In genomic region chr7:100608130-100608741, GRCm38 (mm10) we compare ENCODE assay signal across 8 mouse cellular contexts. TPM values are rescaled to one million over a fixed set of nuclear protein-coding genes. Genes with fewer than 3 reads are reported as not detected.
DNase-seq lines count a peak whose midpoint lies in the region; ATAC-seq and TF ChIP-seq lines count a peak whose summit lies in the region.

Gene Mrpl48 (minus strand): TSS chr7:100608301.

- H3K4me3 ChIP-seq in heart, embryonic 12.5 days = peak within 1 kb of the TSS; percentile 97
- H3K4me3 ChIP-seq in kidney, embryonic 16.5 days (ENCODE audit: low read length) = peak within 1 kb of the TSS; percentile 100
- peak within 1 kb of the TSS; percentile 93 for H3K4me3 ChIP-seq in liver, adult 2 months (ENCODE audit: insufficient read depth, low read depth, low read length)
- H3K4me3 ChIP-seq in midbrain, postnatal 0 days (ENCODE audit: low read depth, low read length) = peak within 1 kb of the TSS; percentile 99
- peak within 1 kb of the TSS; percentile 98 for H3K4me3 ChIP-seq in stomach, embryonic 14.5 days (ENCODE audit: low read depth, low read length)

- no peaks in the 10 kb centered on the region for H3K9me3 ChIP-seq in heart, embryonic 12.5 days (replicated peaks)
- H3K9me3 ChIP-seq in kidney, embryonic 16.5 days (ENCODE audit: low read length) = no peaks in the 10 kb centered on the region
- H3K9me3 ChIP-seq in midbrain, postnatal 0 days (ENCODE audit: low read length) = no peaks in the 10 kb centered on the region
- no peaks in the 10 kb centered on the region for H3K9me3 ChIP-seq in stomach, embryonic 14.5 days (ENCODE audit: control insufficient read depth, low read depth, low read length)

- DNase-seq in brain, embryonic 14.5 days (ENCODE audit: low read depth) = peak; percentile 63
- DNase-seq in liver, adult 2 months (ENCODE audit: extremely low read depth, low read depth, low spot score) = no peak
- peak; percentile 45 for DNase-seq in midbrain, postnatal 0 days (ENCODE audit: low spot score)

- under 1% methylated on average over 43 of the region's 43 CpGs for WGBS in heart, embryonic 12.5 days
- under 1% methylated on average over 34 of the region's 43 CpGs for WGBS in kidney, embryonic 16.5 days
- whole genome bisulfite sequencing in liver, adult 2 months = under 1% methylated on average over 42 of the region's 43 CpGs
- under 1% methylated on average over 31 of the region's 43 CpGs for WGBS in midbrain, postnatal 0 days
- under 1% methylated on average over 35 of the region's 43 CpGs for WGBS in stomach, embryonic 14.5 days

- peak within 1 kb of the TSS; percentile 99 for H3K9ac ChIP-seq in heart, embryonic 12.5 days
- peak within 1 kb of the TSS; percentile 98 for H3K9ac ChIP-seq in kidney, embryonic 16.5 days (replicated peaks; ENCODE audit: low read length)
- H3K9ac ChIP-seq in liver, adult 2 months (ENCODE audit: low read depth, low read length) = peak within 1 kb of the TSS; percentile 99
- H3K9ac ChIP-seq in midbrain, postnatal 0 days (replicated peaks; ENCODE audit: low read length, poor library complexity, severe bottlenecking) = peak within 1 kb of the TSS; percentile 100
- peak within 1 kb of the TSS; percentile 99 for H3K9ac ChIP-seq in stomach, embryonic 14.5 days (replicated peaks; ENCODE audit: low read depth, low read length)

- H3K27me3 ChIP-seq in heart, embryonic 12.5 days (replicated peaks) = no peaks in the 10 kb centered on the region
- H3K27me3 ChIP-seq in kidney, embryonic 16.5 days (ENCODE audit: insufficient read depth, low read length) = no peaks in the 10 kb centered on the region
- no peaks in the 10 kb centered on the region for H3K27me3 ChIP-seq in liver, adult 2 months (ENCODE audit: control insufficient read depth, insufficient read depth, low read length)
- no peaks in the 10 kb centered on the region for H3K27me3 ChIP-seq in midbrain, postnatal 0 days (ENCODE audit: insufficient read depth, low read length)
- no peaks in the 10 kb centered on the region for H3K27me3 ChIP-seq in stomach, embryonic 14.5 days (ENCODE audit: control insufficient read depth, insufficient read depth, low read length)

- no peaks in the 10 kb centered on the region for H3K36me3 ChIP-seq in heart, embryonic 12.5 days
- H3K36me3 ChIP-seq in kidney, embryonic 16.5 days (ENCODE audit: insufficient read depth, low read length) = no peaks in the 10 kb centered on the region
- no peaks in the 10 kb centered on the region for H3K36me3 ChIP-seq in liver, adult 2 months (ENCODE audit: control insufficient read depth, insufficient read depth, low read length)
- no peaks in the 10 kb centered on the region for H3K36me3 ChIP-seq in midbrain, postnatal 0 days (ENCODE audit: insufficient read depth, low read length)
- H3K36me3 ChIP-seq in stomach, embryonic 14.5 days (ENCODE audit: control insufficient read depth, insufficient read depth, low read length) = no peaks in the 10 kb centered on the region

- H3K79me2 ChIP-seq in liver, adult 2 months (ENCODE audit: control insufficient read depth, insufficient read depth, low read length) = peaks cover 17% of the 10 kb centered on the region

- H3K4me1 ChIP-seq in heart, embryonic 12.5 days (replicated peaks) = peaks cover 10% of the 10 kb centered on the region; the same call in 1 of the 2 replicates
- H3K4me1 ChIP-seq in kidney, embryonic 16.5 days (ENCODE audit: insufficient read depth, low read length) = peaks cover 13% of the 10 kb centered on the region
- peaks cover 14% of the 10 kb centered on the region for H3K4me1 ChIP-seq in liver, adult 2 months (ENCODE audit: control insufficient read depth, insufficient read depth, low read length)
- peaks cover 9% of the 10 kb centered on the region; the same call in 1 of the 2 replicates for H3K4me1 ChIP-seq in midbrain, postnatal 0 days (ENCODE audit: insufficient read depth, low read length)
- H3K4me1 ChIP-seq in stomach, embryonic 14.5 days (ENCODE audit: control insufficient read depth, insufficient read depth, low read length) = peaks cover 5% of the 10 kb centered on the region

- no peak for ATAC-seq in CD4-positive, CD25-positive, alpha-beta regulatory T cell, adult 4 months
- ATAC-seq in erythroid progenitor cell, adult 5-6 weeks (replicated peaks; ENCODE audit: low FRiP score, poor library complexity, severe bottlenecking) = peak; percentile 54
- ATAC-seq in heart, embryonic 12.5 days (ENCODE audit: insufficient number of reproducible peaks, low FRiP score) = peak; percentile 56
- ATAC-seq in kidney, embryonic 16.5 days (ENCODE audit: low FRiP score, low TSS enrichment) = peak; percentile 49
- peak; percentile 29 for ATAC-seq in midbrain, postnatal 0 days (ENCODE audit: low FRiP score)
- peak; percentile 29 for ATAC-seq in stomach, embryonic 14.5 days (ENCODE audit: insufficient number of reproducible peaks, insufficient read depth, low FRiP score, low read depth)

- peak within 1 kb of the TSS; percentile 67 for H3K4me2 ChIP-seq in heart, embryonic 12.5 days
- H3K4me2 ChIP-seq in kidney, embryonic 16.5 days (replicated peaks; ENCODE audit: low read depth, low read length) = peak within 1 kb of the TSS; percentile 81
- H3K4me2 ChIP-seq in midbrain, postnatal 0 days (ENCODE audit: low read depth, low read length, poor library complexity, severe bottlenecking) = peak within 1 kb of the TSS; percentile 60
- peak within 1 kb of the TSS; percentile 86 for H3K4me2 ChIP-seq in stomach, embryonic 14.5 days (replicated peaks; ENCODE audit: low read depth, low read length)

- TF ChIP-seq POLR2A in brain, embryonic 14.5 days (IDR thresholded peaks at IDR 0.05; ENCODE audit: borderline replicate concordance, extremely low read depth, insufficient read depth, insufficient read length, poor library complexity, severe bottlenecking) = no peak
- TF ChIP-seq POLR2A in liver, adult 2 months (IDR thresholded peaks at IDR 0.05; ENCODE audit: extremely low read depth, insufficient read depth, low read length) = no peak

- H3K27ac ChIP-seq in heart, embryonic 12.5 days (ENCODE audit: poor library complexity, severe bottlenecking) = peak within 1 kb of the TSS; percentile 99
- H3K27ac ChIP-seq in kidney, embryonic 16.5 days (ENCODE audit: low read length) = peak within 1 kb of the TSS; percentile 98
- peak within 1 kb of the TSS; percentile 94 for H3K27ac ChIP-seq in liver, adult 2 months (replicated peaks; ENCODE audit: insufficient read depth, low read depth, low read length)
- peak within 1 kb of the TSS; percentile 99 for H3K27ac ChIP-seq in midbrain, postnatal 0 days (ENCODE audit: low read depth, low read length)
- peak within 1 kb of the TSS; percentile 99 for H3K27ac ChIP-seq in stomach, embryonic 14.5 days (ENCODE audit: low read length)

- no peak for TF ChIP-seq CTCF in brain, embryonic 14.5 days (IDR thresholded peaks at IDR 0.05; ENCODE audit: borderline replicate concordance, extremely low read depth, insufficient read depth, insufficient read length)
- no peak for TF ChIP-seq CTCF in liver, adult 2 months (IDR thresholded peaks at IDR 0.05; ENCODE audit: low read depth, low read length)
- TF ChIP-seq CTCF in midbrain, postnatal 0 days (IDR thresholded peaks at IDR 0.05) = no peak

RNA-seq across cellular contexts. Expression of gene Mrpl48, which starts in this region (rescaled TPM):
- 10 to 100 TPM; 74.2 to 77.0 TPM for polyA plus RNA-seq in CD4-positive, CD25-positive, alpha-beta regulatory T cell, adult 4 months (2017; shearing (Covaris generic))
- 36.9 and 41.1 TPM in 2 replicates for polyA plus RNA-seq in brain, embryonic 14.5 days (2012; rRNA removed)
- 18.9 and 23.8 TPM in 2 replicates for total RNA-seq in erythroid progenitor cell, adult 5-6 weeks (2015; ENCODE audit: low replicate concordance)
- total RNA-seq in erythroid progenitor cell, adult 5-6 weeks (2017; ENCODE audit: low replicate concordance) = 8.5 and 19.1 TPM in 2 replicates
- 74.3 and 76.2 TPM in 2 replicates for polyA plus RNA-seq in heart, embryonic 12.5 days (2016; fragmentation: Nextera tagmentation; extraction: Ambion mirVana)
- 81.5 and 82.3 TPM in 2 replicates for polyA plus RNA-seq in kidney, embryonic 16.5 days (2015; fragmentation: Nextera tagmentation; extraction: Ambion mirVana)
- 24.6 and 29.1 TPM in 2 replicates for total RNA-seq in liver, adult 2 months (2014; rRNA removed)
- 9.4 and 9.5 TPM in 2 replicates for polyA plus RNA-seq in liver, adult 2 months (2012; rRNA removed)
- 33.9 and 47.8 TPM in 2 replicates for total RNA-seq in midbrain, postnatal 0 days (2014; rRNA removed)
- 89.8 and 91.5 TPM in 2 replicates for polyA plus RNA-seq in midbrain, postnatal 0 days (2015; fragmentation: Nextera tagmentation; extraction: Ambion mirVana)
- 89.8 and 94.8 TPM in 2 replicates for polyA plus RNA-seq in stomach, embryonic 14.5 days (2014; fragmentation: Nextera tagmentation; extraction: Ambion mirVana)
